Mouse (Mus musculus) spleen, postnatal 4 days (tissue): Measurements from ENCODE around the gene Mn1.

ENCODE experiments used
- DNase-seq, 2 experiments: peaks; one replicate each; pipeline ENCODE4 v3.0.0; 2022; ENCODE audit warnings: low spot score in 2 of 2

Gene Mn1

DNA sequence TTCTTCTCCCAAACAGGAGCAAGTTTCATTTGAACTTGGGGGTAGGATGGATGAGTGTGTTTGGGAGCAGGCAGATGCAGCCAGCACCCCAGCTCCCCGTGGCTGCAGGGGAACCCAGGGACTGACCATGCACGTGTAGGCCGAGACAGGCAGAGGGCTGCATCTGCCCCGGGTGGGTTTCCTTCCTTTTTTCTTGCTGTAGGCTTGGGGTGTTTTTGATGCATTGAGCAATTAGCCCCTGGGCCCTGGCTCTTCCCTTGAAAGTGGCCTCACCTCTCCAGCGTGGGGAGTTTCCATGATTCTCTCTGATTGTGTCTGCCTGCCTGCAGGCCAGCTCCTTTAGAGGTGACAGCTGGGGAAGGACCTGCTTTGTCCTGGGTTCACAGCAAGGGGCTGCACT, 15.7 kb downstream of the Mn1 start:
- DNase-seq, result no peak

DNA sequence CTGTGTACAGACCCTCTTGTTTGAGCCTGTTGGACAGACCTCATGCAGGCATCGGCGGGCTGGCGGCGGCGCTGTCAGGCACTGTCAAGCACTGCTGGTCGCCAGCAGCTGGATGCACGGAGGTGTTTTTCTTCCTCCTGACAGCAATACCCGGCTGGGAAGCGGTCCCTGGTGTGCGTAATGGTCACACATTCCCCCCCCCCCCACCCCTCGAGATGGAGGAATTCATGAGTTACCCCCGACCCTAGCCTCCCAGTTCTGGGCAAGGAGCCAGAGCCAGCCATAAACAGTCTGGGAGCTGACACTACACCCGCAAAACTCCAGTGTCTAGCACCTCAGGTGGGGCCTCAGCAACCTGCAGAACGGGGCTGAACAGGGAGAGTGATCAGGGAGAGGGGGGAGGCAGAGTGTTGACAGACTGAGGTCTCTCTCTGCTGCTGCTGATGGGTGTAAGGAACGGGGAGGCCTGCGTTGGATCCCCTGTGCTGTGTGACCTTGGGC, 17.2 kb downstream of the Mn1 start:
- no peak for DNase-seq

DNA sequence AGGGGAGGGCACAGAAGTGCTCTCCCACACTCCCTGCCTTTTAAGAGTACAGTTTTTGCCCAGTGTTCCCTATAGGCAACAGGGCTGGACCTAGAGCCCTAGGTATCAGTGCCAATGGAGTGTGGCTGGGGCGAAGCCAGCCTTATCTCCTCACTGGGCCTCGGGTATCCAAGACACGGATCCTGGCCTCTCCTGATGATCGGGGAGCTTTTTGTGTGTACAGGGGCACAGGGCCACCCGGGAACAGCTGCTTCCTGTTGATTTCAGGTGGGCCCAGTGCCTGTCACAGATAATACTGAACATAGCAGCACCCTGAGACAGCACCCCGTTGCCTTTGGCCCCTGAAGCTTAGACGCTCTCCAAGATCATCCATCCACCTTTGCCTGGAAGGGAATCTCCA, 19.1 kb downstream of the Mn1 start:
- no peak for DNase-seq

DNA sequence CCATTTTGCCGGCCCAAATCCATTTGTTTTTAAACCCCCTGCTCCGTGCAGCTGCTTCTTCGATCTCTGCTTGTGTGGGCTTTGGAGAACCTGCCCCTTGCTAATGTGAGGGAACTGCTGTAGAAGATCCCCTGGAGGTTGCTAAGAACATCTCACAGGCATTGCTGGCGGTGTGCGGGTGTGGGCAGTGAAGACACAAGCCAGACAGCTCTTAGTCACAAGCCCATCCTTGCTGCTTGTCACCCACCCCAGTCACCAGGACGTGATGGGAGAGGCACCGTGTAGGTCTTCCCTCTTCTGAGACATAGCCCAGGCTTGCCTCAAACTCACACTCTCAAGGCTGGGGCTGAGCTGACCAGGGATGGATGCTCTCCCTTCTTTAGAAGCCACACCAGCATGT, 20.0 kb downstream of the Mn1 start:
- no peak for DNase-seq

DNA sequence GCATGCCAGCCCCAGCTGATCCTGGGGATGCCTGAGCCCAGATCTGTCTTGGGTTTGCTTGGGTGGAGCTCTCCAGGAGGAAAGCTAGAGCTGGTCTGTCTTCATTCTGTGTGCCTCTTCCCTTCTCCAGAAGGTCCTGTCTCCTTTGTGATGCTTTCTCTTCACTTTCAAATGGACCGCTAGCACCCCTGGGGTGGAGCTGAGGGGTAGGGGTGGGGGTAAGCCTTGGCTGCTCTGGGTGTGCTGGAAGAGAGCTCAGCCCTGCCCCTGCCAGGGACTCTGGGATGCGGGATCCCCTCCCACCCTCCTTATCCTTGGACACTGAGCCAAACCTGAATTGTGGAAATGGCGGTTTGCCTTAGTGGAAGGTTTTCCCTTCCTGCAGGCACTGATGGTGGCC, 21.2 kb downstream of the Mn1 start:
- DNase-seq, result no peak

DNA sequence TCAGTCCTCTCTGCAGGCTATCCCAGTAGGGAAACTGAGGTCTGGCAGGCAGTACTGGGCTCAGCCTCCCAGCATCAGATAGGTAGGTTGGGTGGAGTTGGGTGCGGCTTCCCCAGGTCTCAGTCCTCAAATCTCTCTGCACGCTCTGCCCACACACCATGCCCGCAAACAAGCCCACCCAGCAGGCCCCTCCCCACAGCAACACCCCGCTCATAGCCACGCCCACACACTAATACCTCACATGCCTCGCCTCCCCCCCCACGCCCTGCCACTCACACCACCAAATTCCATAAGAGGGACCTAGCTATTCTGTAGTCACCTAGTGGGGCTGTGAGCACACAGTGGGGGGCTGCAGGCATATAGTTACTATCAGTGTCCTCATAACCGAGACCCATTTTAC, 21.7 kb downstream of the Mn1 start:
- no peak for DNase-seq

DNA sequence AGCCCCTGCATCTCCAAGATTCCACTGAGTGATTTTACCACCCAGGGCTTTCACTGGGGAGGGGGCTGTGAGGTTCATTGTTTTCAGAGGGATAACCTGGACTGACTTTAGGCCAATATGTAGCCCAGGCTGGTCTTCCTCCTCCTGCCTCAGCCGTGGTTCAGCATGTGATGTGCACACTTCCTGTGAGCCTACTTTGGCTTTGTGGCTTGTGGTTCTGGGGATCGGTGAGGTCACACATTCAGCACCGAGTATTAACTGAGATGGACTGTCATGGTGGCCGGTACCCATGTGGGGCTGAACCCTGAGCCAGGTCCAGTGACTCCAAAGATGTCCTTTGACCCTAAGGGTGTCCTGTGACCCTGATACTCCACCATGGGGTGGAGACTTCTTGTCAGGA, 23.1 kb downstream of the Mn1 start:
- DNase-seq, result no peak

DNA sequence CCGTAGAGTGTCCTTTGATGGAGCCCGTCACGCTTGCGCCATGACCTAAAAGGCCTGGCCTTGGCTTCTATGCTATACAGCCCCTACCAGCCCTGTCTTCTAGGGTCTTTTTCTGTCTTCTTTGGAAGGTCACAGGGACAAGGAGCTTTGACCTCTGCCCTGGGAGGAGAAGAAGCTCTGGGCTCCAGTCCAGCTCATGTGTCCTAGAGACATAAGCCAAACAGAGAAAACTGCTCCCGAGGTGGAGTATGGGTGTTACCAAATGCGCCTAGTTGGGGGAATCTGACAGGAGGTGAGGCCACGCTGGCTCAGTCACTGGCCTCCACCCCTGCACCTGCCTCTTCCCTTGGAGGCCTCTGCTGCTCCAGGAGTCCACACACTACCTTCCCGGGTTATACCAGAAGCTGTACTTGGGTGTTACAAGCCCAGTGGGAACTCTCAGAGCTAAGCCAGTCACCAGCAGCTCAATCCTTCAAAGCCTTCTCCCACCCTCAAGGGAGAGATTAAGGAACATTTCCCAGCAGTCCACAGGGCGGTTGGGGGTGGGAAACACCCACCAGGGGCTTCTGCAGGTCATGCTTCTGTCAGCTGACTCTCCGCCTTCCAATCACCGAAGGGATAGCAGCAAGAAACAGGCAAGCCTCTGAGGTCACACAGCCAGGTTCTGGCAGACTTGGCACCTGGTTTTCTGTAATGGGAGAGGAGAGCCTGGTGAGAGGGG, 25.1 kb downstream of the Mn1 start:
- DNase-seq, result no peak

DNA sequence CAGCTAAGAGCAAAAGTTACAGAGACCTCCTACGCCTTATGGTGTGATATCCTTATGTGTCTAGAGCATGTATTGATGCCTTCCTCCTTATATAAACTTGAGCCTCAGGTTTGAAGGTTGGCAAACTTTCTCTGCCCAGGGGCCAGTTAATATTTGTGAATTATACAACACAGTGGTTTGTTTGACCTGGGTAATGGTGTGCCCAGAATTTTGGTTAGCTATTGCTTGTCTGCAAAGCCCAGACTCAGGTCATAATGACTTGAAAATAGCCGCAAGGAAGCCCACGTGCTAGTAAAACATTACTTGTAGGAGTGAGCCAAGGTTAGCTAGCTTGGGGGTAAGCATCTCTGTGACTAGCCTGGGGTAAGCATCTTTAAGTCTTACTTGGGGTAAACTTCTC, 26.5 kb downstream of the Mn1 start:
- DNase-seq, result no peak

DNA sequence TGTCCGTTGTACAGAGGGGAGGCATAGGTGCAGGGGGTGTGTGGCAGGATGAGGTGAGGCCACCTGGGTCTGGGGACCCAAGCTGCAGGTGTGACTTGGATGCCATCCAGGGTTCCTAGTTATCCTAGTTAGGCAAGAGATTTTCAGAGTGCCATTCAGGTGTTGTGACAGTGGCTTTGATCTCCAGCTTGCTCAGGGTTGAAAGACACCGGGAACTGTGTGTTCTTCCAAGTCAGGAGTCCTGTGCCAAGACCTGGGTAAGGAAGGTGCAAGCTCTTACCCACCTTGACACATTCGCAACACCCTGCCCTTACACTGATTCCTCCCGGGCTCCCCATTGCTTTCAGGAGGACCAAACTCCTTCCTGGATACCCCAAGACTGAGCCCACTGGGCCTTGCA, 27.2 kb downstream of the Mn1 start:
- no peak for DNase-seq

DNA sequence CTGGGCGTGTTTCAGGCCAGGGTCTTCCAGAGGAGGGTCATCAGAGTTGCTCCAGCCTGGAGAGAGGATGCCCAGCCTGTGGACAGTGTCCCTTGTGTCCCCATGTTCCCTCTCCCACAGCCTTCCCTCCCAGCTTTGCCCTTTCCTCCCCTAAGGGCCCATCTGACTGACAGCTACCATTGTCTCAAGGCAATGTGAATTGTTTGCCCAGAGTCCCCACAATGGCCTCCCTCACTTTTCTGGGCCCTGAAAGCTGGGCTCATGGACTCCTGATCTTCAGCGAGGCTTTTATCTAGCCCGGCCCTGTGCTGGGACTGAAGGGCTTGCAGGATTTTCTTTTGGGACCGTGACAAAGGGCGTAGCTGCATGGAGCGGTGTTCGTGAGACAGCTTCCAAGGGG, 29.5 kb downstream of the Mn1 start:
- DNase-seq, result no peak

DNA sequence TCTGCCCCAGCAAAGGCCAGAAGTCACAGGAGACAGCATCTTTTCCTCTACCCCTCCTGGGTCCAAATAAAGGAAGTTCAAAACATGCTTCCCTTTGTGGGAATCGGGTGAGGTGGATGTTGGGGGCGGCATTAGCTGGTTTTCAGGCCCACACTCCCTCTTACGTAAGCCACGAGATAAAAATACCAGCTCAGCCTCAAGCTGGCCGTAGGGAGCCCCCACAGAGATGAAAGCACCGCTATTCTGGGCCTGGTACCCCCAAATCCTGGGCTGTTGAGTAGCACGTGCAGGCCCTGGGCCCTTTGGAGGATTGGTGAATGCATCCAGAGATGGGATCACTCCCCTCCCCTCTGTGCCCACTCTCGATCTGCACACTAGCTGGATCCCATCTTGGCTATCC, 32.5 kb downstream of the Mn1 start:
- DNase-seq, result no peak

DNA sequence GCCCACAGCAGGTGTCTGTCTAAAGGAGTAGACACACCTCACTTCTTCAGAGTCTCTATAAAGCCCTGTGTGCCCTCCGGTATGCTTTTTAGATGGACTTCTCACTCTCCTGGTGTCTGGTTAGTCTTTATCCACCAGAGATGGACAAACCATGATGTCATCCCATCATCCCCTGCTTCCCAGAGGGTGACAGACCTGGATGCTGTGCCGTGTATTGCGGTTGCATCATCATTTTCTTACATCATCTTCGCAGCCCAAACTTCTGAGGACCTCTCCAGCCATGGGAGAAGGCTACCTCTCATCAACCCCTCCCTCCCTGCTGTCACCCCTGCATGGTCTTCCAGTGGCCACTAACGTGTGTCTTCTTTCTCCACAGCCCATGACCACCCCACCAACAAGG, 37.1 kb downstream of the Mn1 start:
- DNase-seq, result no peak

DNA sequence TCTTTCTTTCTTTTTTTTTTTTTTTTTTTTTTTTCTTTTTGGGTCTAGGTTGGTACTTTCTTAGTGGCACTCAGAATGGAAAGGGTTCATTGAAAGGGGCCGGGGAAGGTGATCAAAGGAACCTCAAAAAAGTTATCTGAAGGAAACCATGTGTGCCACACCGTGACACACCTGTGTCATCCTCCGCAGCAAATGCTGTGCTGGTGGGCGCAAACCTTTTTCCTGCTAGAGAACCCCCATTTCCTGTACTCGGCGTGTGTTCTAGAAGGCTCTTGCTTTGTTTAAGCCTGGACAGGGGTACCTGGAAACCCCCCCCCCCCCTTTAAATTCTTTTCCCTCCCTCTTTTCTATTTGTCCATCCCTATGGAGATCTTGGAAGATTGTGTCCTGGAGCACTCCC, 37.7 kb downstream of the Mn1 start:
- no peak for DNase-seq

DNA sequence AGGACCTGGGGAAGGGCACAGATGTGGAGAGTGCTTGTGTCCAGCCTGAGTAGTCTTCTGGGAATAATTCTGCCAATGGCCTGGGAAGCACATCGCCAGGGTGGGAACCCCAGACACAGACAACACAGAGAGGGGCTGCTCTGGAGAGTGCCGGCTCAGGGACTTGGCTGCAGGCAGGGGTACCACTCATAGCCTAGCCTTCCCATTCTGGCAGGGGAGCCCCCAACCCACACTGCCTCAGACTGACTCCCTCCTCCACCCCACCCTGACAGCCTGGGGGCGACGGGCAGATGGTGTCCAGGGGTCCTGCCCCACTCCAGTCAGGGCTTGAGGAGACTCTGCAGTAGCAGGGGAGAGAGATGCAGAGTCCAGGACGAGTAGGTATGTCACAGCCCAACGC, 41.5 kb downstream of the Mn1 start:
- no peak for DNase-seq

DNA sequence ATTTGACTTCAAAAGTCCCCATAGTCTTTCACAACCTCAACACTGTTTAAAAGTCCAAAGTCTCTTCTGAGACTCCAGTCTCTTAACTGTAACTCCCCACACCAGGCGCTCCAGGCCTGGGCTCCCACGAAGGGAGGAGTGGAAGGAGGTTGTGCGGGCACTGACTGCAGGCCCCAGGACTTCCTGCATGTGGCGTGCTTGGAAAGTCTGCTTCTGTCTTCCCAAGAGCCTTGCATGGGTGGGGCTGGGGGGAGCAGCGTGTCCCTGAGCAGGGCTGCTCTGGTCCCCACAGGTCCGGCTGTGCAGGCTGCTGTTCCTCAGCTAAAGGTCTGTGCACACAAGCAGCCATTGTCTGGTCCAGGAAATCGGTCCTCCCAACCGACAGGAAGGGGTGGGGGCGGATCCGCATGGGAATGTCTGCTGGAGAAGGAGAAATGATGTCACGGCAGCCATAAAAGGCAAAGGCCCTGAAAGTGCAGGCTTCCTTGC, 48.7 kb downstream of the Mn1 start:
- DNase-seq, result no peak

DNA sequence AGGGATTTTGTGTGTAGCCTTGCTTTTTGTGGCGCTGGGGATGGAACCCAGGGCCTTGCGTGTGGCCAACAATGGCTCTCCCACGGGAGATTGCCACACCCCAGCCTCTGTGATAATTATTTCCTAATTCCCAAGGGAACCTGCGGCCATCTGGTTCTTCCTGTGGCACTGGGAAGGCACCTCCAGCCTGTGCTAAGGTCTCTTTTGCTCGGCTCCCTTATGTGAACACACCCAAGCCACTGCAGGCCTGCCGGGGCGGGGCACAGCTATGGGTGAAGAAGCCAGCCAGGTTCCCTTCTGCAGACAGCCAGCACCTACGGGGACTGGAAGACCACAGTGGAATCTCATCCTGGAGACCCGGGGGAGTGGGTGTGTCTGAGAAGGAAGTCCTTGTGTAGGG, 49.3 kb downstream of the Mn1 start:
- DNase-seq, result no peak

DNA sequence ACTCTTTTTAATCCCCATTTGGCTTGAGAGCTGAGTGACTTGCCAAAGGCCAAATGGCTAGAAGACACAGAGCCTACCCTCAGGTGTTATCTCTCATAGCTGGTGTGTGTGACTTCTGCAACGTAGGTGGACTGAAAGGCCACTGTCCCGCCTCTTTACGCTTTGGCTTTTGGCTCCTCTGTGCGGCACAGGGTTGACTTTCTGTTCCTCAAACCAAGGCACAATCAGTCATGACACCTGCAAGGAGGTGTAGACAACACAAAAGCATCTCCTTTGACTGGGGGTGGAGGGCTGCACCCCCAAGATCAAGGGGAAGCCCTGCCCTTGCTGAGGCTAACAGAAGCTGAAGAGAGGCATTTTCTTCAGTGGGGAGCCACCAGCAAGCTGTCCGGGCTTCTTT, 50.5 kb downstream of the Mn1 start:
- DNase-seq, result peak in 1 of 2 experiments; percentile 19

DNA sequence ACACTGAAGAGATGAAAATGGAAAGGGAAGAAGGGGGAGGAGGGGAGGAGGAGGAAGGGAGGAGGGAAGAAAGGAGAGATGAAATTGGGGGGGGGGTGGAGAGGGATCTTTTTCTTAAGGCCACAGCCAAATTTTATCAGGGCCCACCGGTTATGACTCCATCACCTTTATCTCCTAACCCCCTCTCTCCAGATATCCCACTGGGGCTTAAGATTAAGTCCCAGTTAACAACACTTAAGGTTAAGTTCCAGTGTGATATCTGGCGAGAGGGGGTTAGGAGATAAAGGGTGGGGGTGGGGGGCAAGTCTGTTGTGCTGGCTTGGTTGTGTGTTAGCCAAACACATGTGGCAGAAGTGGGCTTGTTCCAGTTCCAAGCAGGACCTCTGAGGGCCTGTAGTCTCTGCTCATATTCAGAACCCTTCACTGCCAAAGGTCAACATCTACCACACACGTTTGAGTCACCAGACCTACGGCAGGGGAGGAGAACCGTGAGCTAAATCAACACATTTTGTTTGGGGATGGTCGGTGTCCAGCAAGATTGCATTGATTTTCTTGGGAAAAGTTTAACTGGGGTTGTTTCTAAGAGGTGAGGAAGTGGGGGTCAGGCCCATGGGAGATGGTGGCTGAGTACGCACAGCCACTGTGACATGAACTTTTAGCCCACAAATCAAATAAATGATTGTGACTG, 52.2 kb downstream of the Mn1 start:
- no peak for DNase-seq

DNA sequence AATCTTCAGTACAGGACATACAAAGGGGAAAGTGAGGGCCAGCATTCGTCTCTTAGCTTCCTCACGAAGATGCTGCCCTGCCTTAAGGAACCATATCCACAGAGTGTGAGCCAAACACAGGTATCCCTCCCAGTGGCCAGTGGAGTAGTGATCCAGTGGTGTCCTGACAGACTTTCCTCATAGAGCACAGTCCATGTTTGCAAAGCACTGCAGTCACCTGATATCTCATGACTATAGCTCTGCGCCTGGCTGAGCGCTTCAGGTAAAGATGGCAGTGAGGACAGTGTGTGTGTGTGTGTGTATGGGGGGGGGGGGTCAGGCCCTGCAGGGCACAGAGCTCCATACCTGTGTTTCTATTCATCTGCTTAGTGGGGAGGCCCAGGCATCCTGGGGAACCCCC, 53.7 kb downstream of the Mn1 start:
- no peak for DNase-seq

DNA sequence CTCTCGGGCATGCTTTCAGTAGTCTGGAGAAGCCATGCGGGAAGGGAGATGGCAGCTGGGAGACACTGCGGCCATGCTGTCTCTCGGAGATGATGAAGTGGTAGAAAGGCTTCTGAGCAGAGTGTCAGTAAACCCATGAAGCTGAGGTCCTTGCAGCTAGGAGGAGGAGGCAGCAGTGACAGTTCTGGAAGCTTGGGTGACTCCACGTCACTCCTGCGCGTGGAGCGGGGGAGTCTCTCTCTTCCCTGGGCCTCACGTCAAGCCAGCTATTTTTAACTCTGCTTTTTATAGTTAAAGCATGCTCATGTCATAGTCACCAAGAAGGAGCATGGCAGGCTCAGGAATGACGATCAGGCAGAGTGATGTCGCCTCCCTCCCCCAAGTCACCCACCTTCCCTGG, 56.3 kb downstream of the Mn1 start:
- DNase-seq, result no peak

DNA sequence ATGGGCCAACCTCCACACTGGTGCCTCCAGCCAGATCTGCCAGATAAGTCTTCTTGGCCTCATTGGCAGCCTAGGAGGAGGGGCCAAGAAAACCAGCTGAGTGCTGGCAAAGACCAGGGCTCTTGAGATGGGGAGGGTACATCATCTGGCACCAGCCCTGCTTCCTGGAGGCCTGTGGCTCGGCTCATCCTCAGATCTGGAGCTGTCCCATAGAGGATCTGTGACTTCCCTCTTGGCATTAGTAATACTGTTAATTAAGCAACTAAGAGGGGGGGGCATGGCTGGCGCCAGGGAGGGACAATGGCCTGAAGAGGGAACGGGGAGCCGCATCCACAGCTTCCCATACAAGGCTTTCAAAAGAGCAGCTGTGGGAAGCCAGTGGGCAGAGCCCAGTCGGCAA, 58.6 kb downstream of the Mn1 start:
- no peak for DNase-seq

DNA sequence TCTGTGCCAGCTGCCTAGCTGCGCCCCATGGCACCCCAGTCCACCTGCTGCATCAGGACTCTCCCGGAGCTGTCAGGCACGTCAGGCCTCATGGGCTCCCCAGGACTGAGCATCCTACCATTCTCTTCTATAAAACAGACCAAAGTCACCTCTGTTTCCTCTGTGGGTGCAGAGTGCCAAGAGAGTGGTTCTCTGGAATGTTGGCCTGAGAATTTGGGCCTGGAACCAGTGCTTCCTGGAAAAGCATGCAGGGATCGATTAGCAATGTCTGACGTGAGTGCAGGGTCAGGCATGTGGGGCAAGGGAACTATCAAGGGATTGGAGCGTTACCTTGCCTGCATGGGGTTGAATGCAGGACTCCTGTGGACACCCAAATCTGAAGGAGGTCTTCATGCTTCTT, 59.0 kb downstream of the Mn1 start:
- DNase-seq, result no peak

DNA sequence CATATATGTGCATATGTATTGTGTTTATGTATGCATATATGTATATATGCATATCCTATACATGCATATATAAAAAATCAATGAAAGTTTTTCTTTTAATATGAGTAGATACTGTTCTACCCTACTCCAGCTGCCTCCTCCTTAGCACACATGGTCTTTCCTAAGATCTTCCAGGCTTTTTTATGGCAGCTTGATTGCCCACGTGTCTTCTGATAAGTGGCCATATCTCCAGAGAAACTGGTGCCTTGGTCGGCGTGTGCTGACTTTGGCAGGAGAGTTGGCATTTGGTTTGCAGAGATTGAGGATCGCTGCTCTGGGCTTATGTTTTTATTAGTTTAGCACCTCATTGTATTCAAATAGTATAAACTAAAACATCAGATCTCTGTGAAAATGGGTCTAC, 68.7 kb downstream of the Mn1 start:
- no peak for DNase-seq
